Mouse (Mus musculus) kidney, postnatal 0 days (tissue): Measurements from ENCODE around the gene Ly6g6c. TPM values are rescaled to one million over a fixed set of nuclear protein-coding genes. Genes with fewer than 3 reads are reported as not detected.
A peak's percentile ranks its signal among the peaks of the same experiment; 100 is the strongest.

Experiments
- ATAC-seq: fragments of 200-750 bp; cut with Nextera tagmentation; replicated peaks from 2 replicates; pipeline ENCODE4 v1.8.0; 2017; ENCODE audit warnings: low read depth, moderate number of reproducible peaks, moderate TSS enrichment, moderate library complexity; ENCODE audit not compliant: low FRiP score
- DNase-seq: peaks from one replicate; pipeline ENCODE4 v3.0.0-alpha.2; 2016; ENCODE audit warnings: low spot score
- H3K27ac ChIP-seq: fragments of 300-500 bp; sonication (generic); 2 replicates; pipeline ENCODE4 v1.5.1; 2014; ENCODE audit warnings: mild to moderate bottlenecking
- H3K27me3 ChIP-seq: fragments of 300-500 bp; sonication (generic); 2 replicates; pipeline ENCODE4 v1.6.1; 2014; ENCODE audit warnings: low read length, mixed read lengths; ENCODE audit not compliant: insufficient read depth
- H3K36me3 ChIP-seq: fragments of 300-500 bp; sonication (generic); 2 replicates; pipeline ENCODE4 v1.6.1; 2014; ENCODE audit warnings: low read length, mixed read lengths; ENCODE audit not compliant: insufficient read depth
- H3K4me1 ChIP-seq: fragments of 300-500 bp; sonication (generic); replicated peaks from 2 replicates; pipeline ENCODE4 v1.6.1; 2014; ENCODE audit warnings: antibody characterized with exemption, low read length, mixed read lengths; ENCODE audit not compliant: insufficient read depth
- H3K4me2 ChIP-seq: fragments of 300-500 bp; sonication (generic); 2 replicates; pipeline ENCODE4 v1.6.1; 2014; ENCODE audit warnings: mild to moderate bottlenecking, low read length, moderate library complexity, mixed read lengths
- H3K4me3 ChIP-seq: fragments of 300-500 bp; sonication (generic); replicated peaks from 2 replicates; pipeline ENCODE4 v1.5.1; 2014; ENCODE audit warnings: low read depth, low read length
- H3K9ac ChIP-seq: fragments of 300-500 bp; sonication (generic); 2 replicates; pipeline ENCODE4 v1.6.1; 2014; ENCODE audit warnings: low read depth, low read length
- H3K9me3 ChIP-seq: fragments of 300-500 bp; sonication (generic); replicated peaks from 2 replicates; pipeline ENCODE4 v1.6.1; 2016; ENCODE audit warnings: low read length, inconsistent platforms, mixed read lengths
- CTCF ChIP-seq: IDR thresholded peaks from 2 replicates; pipeline ENCODE4 v1.5.1; 2016; ENCODE audit warnings: antibody characterized with exemption, low read depth, mild to moderate bottlenecking, moderate library complexity
- WGBS: fragments of 180-500 bp; shearing (Covaris S2); extraction: QIAGEN DNeasy Blood & Tissue Kit; methylation state at CpG from one replicate; pipeline ENCODE4 v1.1.7; 2014; 5-methylcytosine and 5-hydroxymethylcytosine counted together
- polyA plus RNA-seq: library from polyadenylated mRNA; unstranded; fragments of >200 nt; fragmentation: Nextera tagmentation; extraction: Ambion mirVana; gene quantifications from 2 replicates; pipeline ENCODE4 v1.2.1, GENCODE M21; 2015

The Ly6g6c gene
- polyA plus RNA-seq, 1 experiment from 2014 or later: not detected

- Histone ChIP-seq H3K36me3 (no peaks in the 10 kb centered on the region), H3K4me1 (no peaks in the 10 kb centered on the region), H3K27ac (no peak overlapping the region), H3K9me3 (no peaks in the 10 kb centered on the region), H3K4me3 (no peak overlapping the region), H3K27me3 (no peaks in the 10 kb centered on the region), H3K4me2 (no peak overlapping the region), H3K9ac (no peak overlapping the region)
- DNase-seq (no peak), ATAC-seq (no peak)
- no peak for TF ChIP-seq CTCF
- WGBS: 59% methylated on average over 6 of the region's 6 CpGs
Observed at GRCm38 (mm10) chr17:35070556-35071229, 5.5 kb downstream of the Ly6g6c start.

GRCm38 (mm10) chr17:35071454-35071853 lies 6.3 kb downstream of the Ly6g6c start:
- Histone ChIP-seq H3K4me2 (no peak overlapping the region), H3K27ac (no peak overlapping the region), H3K4me1 (0 out of 2 replicates have a peak, but pooled peaks cover under 1% of the 10 kb centered on the region), H3K4me3 (no peak overlapping the region), H3K9ac (no peak overlapping the region), H3K36me3 (no peaks in the 10 kb centered on the region), H3K9me3 (no peaks in the 10 kb centered on the region), H3K27me3 (no peaks in the 10 kb centered on the region)
- no peak for TF ChIP-seq CTCF
- no peak for DNase-seq
- no peak for ATAC-seq
- WGBS: 42% methylated on average over 9 of the region's 9 CpGs

- H3K36me3 ChIP-seq: no peaks in the 10 kb centered on the region
- no peak overlapping the region for H3K27ac ChIP-seq
- H3K9ac ChIP-seq: no peak overlapping the region
- H3K27me3 ChIP-seq: no peaks in the 10 kb centered on the region
- ATAC-seq (no peak), DNase-seq (no peak)
- no peaks in the 10 kb centered on the region for H3K9me3 ChIP-seq
- 35% methylated on average over 17 of the region's 17 CpGs for WGBS
- H3K4me1 ChIP-seq: peaks cover 3% of the 10 kb centered on the region; the same call in 1 of the 2 replicates
- no peak overlapping the region for H3K4me3 ChIP-seq
- no peak for TF ChIP-seq CTCF
- H3K4me2 ChIP-seq: no peak overlapping the region
Observed at GRCm38 (mm10) chr17:35074097-35074496, 8.9 kb downstream of the Ly6g6c start.

- no peaks in the 10 kb centered on the region for H3K36me3 ChIP-seq
- no peak for TF ChIP-seq CTCF
- ATAC-seq (no peak), DNase-seq (no peak)
- no peaks in the 10 kb centered on the region; the same call in 1 of the 2 replicates for H3K27me3 ChIP-seq
- peak within 1 kb of the TSS; percentile 72 for H3K27ac ChIP-seq
- 32% methylated on average over 10 of the region's 10 CpGs for WGBS
- H3K4me3 ChIP-seq: peak within 1 kb of the TSS; percentile 22
- peaks cover 3% of the 10 kb centered on the region; the same call in 1 of the 2 replicates for H3K4me1 ChIP-seq
- peak within 1 kb of the TSS; percentile 55 for H3K4me2 ChIP-seq
- no peaks in the 10 kb centered on the region for H3K9me3 ChIP-seq
- peak within 1 kb of the TSS; percentile 50 for H3K9ac ChIP-seq
Observed at GRCm38 (mm10) chr17:35076507-35077176, 11.5 kb downstream of the Ly6g6c start, which contains the start of gene Ly6g6e. Gene Ly6g6e, plus strand, starts transcription at chr17:35076902.

- Histone ChIP-seq H3K36me3 (no peaks in the 10 kb centered on the region), H3K27ac (peak overlapping the region; percentile 72), H3K9me3 (no peaks in the 10 kb centered on the region), H3K4me2 (peak overlapping the region; percentile 55), H3K27me3 (no peaks in the 10 kb centered on the region; the same call in 1 of the 2 replicates), H3K4me1 (peaks cover 3% of the 10 kb centered on the region; the same call in 1 of the 2 replicates), H3K4me3 (peak overlapping the region; percentile 22), H3K9ac (peak overlapping the region; percentile 25; the same call in 1 of the 2 replicates)
- DNase-seq (no peak), ATAC-seq (no peak)
- TF ChIP-seq CTCF: no peak
- 3% methylated on average over 2 of the region's 2 CpGs for WGBS
Observed at GRCm38 (mm10) chr17:35077285-35077684, 12.1 kb downstream of the Ly6g6c start.

- DNase-seq: peak; percentile 86
Observed at GRCm38 (mm10) chr17:35077786-35078233, 12.6 kb downstream of the Ly6g6c start, which contains the start of gene Ly6g6d. Gene Ly6g6d, minus strand, starts transcription at chr17:35078065.

More at GRCm38 (mm10) chr17:35077786-35078233, 12.6 kb downstream of the Ly6g6c start, which contains the start of gene Ly6g6d:
- Histone ChIP-seq H3K27me3 (no peaks in the 10 kb centered on the region; the same call in 1 of the 2 replicates), H3K9me3 (no peaks in the 10 kb centered on the region), H3K27ac (peak within 1 kb of the TSS; percentile 72), H3K4me1 (peaks cover 3% of the 10 kb centered on the region; the same call in 1 of the 2 replicates), H3K9ac (peak within 1 kb of the TSS; percentile 50), H3K4me2 (peak within 1 kb of the TSS; percentile 55), H3K36me3 (no peaks in the 10 kb centered on the region), H3K4me3 (peak within 1 kb of the TSS; percentile 22)
- peak; percentile 87 for ATAC-seq
- TF ChIP-seq CTCF: peak; percentile 76
- WGBS: under 1% methylated on average over 14 of the region's 14 CpGs
